Mouse (Mus musculus) gastrocnemius, postnatal 4 days (tissue): ENCODE results near the gene Gatc. TPM values are rescaled to one million over a fixed set of nuclear protein-coding genes. Genes with fewer than 3 reads are reported as not detected.
A peak's percentile ranks its signal among the peaks of the same experiment; 100 is the strongest.
"Not testable (repeated sequence)": the region's sequence is repeated elsewhere in the genome, so short reads cannot be mapped to it uniquely, and the experiment has no call there.

ENCODE experiments used
- DNase-seq, 2 experiments: peaks; one replicate each; pipeline ENCODE4 v3.0.0; 2021 to 2022; ENCODE audit warnings: low spot score in 2 of 2, mixed read lengths in 2 of 2
- total RNA-seq, 2 experiments: library from RNA; stranded (reverse); gene quantifications; 2 replicates each; pipeline ENCODE4 v1.2.3; 2021

Gene Gatc
- total RNA-seq, 2 experiments from 2014 or later: 19.5 to 21.6 TPM

DNA sequence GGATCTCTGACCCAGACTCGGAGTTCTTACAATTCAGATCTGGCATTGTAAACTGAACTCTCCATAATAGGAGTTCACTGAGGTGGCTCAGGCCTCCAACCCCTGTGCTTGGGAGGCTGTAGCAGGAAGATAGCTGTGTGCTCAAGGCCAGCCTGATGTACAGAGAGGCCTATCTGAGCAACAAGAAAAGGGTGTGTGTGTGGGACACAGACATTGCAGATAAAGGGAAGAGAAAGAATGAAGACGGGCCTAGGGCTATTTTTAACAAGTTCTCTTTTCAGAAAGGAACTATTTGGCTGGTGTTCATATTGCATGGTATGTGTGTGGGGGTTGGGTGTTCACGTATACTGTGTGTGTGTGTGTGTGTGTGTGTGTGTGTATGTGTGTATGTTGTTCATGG is 7.4 kb downstream of the Gatc start:
- DNase-seq: no peak

DNA sequence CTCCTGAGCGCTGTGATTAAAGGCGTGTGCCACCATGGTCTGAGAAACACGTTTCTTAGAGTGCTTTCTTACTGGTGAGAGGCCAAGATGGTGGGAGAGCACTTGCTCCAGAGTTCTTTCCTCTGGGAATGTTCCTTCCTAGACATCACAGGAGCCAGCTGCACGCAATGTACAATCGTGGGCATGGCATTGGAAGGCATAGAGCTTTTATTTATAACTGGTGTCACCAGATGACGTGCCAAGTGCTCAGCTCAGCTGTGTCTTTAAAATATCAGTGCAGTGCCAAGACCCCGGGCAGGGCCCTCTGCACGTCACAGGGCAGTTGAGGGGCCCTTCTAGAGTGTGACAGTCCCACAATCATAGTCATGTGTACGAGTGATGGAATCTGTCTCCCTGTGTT is 10.0 kb downstream of the Gatc start:
- no peak for DNase-seq

DNA sequence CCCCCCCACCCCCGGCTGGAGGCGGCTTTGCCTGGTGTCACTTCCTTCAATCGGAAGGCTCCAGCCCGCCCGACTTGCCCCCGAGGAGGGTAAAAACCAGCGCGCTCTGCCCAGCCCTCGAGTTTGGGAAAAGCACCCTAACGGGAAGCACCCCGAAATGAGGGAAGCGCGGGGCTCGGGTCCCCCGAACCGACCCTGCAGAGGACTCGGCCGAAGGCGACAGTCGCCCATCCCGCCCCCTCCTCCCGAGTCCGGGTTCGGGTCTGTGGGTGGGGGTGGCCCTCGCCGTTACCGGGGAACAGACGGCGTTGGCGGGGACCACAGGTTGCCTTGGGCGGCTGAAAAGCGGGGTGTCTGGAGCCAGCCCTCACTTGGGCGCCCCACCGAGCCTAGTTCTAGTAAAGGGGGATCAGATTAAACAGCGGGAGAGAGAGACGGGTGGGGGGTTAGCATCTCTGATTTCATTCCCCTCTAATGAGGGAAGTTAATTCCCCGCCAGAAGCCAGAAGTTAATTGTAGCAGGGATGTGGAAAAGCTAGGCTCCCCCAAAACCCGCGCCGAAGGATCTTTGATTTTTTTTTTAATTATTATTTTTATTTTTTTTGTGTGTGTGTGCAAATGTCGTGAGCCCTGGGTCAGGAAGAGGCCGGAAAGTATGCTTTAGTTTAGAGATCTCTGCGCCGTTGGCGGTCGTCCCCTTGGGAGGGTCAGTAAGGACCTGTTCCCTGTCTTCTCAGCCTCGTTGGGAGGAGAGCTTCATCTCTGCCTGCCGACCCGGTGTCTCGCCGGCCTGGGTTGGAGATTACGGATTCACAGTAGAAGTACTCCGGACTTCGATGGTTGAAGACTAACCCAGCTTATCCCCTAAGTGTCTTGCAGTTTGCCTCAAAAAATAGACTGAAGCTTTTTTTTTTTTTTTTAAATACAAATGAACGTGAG is 13.1 kb downstream of the Gatc start:
- DNase-seq: peak; percentile 33 to 37

GRCm38 (mm10) chr5:115326875-115327609 is 13.9 kb downstream of the Gatc start, which contains the start of gene Srsf9:
Gene Srsf9 (plus strand): TSS chr5:115327177.
- DNase-seq: peak; percentile 92 to 97

DNA sequence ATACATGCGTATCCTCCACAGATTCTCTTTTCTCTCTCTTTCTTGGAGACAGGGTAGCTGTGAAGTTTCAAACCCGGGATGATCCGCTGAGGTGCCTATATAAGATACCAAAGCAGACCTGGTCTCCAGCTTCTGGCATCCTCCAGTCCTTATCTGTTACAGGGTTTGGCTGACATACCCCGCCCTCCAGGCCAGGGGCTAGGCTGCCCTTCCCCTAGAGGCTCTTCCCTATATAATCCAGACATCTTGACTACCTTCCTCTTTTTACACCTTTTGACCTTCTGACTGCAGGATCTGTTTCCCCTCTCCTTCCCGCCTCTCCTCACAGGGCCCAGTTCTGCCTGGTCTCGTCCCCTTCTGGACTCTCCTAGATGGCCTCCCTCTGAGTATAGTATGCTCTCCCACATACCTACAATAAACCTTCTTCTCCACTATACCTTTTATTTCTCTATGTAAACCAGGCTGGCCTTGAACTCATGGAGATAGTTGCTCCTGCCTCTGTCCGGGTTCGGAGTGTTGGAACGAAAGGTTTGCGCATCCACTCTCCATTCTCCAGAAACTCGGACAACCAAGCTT is 14.6 kb downstream of the Gatc start:
- DNase-seq: no peak

GRCm38 (mm10) chr5:115319004-115319940 is 21.7 kb downstream of the Gatc start:
- peak; percentile 52 to 74 for DNase-seq

DNA sequence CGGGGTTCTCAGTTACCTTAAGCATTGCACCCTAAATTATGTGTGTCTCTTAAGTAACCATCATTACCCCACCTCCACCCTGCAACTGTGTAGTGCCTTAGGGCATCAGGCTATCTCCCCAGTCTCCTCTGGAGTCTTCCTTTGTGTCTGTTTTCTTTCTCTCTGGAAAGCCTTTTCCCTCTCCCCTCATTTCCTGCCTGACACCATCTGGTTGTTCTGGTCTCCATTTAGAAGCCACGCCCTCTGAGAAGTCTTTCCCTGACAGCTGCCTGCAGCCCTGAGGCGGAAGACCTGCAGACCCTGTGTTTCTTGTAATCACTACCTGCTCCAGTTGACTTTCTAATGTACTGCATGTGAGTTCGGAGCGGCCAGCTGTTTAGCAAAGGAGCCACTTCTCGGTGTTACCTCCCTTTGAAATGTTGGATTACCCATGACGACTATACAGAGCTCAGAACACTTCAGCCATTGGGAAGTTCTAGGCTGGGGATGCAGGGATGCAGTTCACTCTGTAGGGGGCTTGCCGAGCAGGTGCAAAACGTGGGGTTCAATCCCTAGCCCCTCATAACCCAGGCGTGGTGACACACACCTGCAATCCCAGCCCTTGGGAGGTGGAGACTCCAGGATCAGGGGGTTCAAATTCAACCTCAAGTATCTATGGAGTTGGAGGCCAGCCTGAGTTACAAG is 23.2 kb downstream of the Gatc start:
- no peak for DNase-seq

GRCm38 (mm10) chr5:115316968-115317644 is 23.9 kb downstream of the Gatc start:
- peak in 1 of 2 experiments; percentile 22 for DNase-seq

DNA sequence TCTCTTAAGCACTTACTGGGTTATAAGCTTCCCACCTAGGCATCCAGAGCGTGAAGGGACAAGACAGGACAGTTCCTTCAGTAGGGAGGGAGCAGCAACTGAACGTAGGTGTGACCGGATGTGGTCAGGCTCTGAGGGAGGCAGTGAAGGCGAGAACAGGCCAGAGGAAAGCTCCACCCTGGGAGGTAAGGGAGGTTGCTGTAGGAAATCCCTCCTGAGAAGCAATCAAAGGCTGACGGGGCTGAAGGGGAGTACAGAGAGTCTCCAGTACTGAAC is 27.4 kb downstream of the Gatc start:
- no peak for DNase-seq

DNA sequence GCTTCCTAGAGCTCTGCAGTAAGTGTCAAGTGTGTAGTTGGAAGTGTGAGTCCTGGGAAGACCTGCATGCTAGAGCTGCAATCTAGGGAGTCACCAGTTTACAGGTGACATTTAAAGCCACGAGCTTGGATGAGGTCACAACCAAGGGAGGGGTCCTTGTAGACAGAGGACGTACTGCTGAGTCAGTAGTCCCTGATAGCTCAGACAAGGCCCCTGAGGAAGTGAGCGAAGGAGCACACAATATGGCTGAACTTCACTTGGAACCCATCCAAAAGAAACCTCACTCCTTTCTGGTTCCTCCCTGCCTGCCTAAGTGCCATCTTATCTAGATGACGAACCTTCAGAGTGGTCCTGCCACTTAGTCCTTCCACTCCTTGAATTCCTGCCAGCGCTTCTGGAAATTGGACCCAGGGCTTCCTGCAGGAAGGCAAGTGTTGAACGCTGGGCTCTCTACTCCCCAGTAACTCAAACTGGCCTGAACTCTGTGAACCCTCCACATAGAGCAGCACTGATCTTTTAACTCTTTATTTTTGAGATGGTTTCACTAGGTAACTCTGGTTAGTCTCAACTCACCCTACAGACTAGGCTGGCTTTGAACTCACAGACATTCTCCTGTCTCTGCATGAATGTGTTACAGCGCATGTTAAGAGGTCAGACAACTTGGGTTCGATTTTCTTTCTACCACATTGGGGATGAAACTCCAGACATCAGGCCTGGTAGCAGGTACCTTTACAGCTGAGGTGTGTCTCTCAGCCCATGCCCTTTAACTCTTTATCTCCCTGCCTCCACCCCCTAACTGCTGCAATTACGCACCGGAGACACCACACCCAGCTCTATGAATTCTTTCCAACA is 27.9 kb downstream of the Gatc start:
- no peak for DNase-seq

GRCm38 (mm10) chr5:115312354-115312753 is 28.6 kb downstream of the Gatc start:
- no peak for DNase-seq

DNA sequence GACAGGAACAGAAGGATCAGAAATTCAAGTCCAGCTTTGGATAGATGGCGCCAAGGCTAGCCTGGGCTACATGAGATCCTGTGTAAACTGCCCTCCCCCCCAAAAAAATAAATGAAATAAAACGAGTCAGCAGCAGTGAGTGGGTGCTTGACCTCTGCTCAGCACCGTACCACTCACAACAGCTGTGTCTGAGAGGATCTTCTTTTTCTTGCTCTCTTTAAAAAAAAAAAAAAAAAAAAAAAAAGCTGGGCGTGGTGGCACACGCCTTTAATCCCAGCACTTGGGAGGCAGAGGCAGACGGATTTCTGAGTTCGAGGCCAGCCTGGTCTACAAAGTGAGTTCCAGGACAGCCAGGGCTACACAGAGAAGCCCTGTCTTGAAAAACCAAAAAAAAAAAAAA is 38.8 kb downstream of the Gatc start:
- not testable (repeated sequence) for DNase-seq

DNA sequence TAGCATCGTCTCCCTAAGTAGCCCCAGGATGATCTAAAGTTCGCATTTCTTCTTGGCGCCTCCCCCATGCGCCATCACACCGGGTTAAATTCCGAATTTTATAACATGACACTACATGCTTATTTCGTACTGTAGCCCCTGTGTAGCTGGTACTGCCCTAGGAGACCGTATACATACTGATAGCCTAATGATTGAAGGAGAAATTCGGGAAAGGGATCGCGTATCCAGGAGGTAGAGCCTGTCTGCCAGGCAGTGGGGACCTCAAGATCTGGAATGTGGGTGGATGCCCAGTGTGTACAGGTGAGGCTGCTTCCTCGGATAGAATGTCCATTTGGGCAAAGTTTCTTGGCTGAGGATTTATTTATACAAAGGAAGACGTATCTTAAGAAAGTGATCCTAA is 39.4 kb downstream of the Gatc start:
- DNase-seq: no peak

DNA sequence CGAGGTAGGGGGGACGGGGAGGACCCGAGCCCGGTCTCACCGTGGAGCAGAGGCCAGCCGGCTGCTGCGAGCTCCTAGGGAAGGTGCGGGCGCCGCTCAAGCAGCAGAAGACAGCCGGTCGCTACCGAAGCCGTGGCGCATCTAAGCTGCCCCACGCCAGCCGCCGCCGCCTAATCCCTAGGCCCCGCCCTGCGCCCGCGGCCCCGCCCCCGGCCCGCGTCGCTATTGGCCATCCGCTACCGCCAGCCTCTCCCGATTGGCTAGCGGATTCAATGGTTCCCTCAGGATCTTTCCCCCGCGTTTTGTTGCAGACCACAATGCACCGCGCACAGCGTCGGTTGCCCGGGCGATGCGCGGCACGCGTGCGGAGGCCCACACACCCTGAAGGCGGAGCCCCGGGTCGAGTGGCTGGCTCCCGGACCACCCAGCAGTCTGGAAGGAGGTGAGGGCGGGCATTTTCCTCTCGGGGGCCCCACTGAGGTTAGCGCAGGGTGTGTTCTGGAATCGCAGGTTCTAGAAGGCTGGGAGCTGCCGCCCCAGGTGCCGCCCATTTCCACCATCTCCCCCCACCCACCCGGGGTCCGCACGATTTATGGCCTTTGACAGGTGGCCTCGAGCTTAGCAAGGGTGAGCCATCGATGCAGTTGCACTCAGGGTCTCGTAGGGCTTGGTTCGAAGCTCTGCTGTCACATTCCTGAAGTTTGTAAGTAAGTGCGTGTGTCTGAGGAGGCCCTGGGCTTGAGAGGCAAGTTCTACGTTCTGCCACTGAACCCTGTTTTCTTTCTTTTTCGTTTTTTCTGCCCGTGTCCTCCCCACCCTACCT is 40.0 kb downstream of the Gatc start, which contains the start of gene Dynll1:
Dynll1 (minus strand) TSS at position 208 of the 823 bp plus-strand sequence.
- peak; percentile 99 for DNase-seq

- peak; percentile 24 to 55 for DNase-seq
Measured at GRCm38 (mm10) chr5:115300035-115300744, 40.8 kb downstream of the Gatc start.

DNA sequence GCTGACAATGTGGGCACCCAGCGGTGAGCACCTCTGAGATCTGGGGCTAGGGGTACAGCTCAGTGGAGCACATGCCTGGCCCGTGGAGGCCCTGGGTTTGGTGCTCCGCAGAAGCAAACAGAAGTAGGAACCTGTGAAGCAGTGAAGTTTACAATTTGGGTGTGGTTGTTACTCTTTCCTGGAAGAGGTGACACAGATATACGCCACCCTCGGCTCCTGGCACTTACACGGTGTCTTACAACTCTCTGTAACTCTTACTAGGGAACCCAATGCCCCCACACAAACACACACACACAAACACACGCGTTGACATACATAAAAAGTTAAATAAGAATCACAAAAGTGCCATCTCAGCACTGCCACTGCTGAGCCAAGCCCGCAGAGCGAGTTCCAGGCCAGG is 44.6 kb downstream of the Gatc start:
- no peak for DNase-seq

DNA sequence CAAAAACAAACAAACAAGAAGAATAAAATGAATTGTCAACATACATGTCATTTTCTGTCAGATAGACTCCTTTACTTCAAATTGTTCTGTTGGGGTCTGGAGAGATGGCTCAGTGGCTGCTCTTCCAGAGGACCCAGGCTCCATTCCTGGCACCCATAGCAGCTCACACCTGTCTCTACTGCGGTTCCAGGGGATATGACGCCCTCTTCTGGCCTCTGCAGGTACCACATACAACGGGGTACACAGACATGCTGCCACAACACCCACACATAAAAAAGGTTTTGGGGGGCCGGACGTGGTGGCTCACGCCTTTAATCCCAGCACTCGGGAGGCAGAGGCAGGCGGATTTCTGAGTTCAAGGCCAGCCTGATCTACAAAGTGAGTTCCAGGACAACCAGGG is 46.8 kb downstream of the Gatc start:
- DNase-seq: no peak
